Mouse (Mus musculus) cerebral cortex, adult 2 months (tissue): Measurements from ENCODE around the gene Icos.

ENCODE experiments used
- WGBS: fragments of 180-500 bp; shearing (Covaris S2); methylation state at CpG from one replicate; pipeline ENCODE4 v1.1.7; 2018; 5-methylcytosine and 5-hydroxymethylcytosine counted together

Icos gene

GRCm38 (mm10) chr1:61042842-61043241 lies 65.1 kb downstream of the Icos start:
- WGBS = 45% methylated on average over 2 of the region's 2 CpGs

GRCm38 (mm10) chr1:61046055-61046705 lies 68.5 kb downstream of the Icos start:
- 70% methylated on average over 3 of the region's 3 CpGs for WGBS

- 88% methylated on average over 3 of the region's 3 CpGs for WGBS
These were observed 69.6 kb downstream of the Icos start for GRCm38 (mm10) chr1:61047336-61047735.
